Mouse (Mus musculus) ES-Bruce4 (cell line): ENCODE measurements around the gene Nck1. TPM values are rescaled to one million over a fixed set of nuclear protein-coding genes. Genes with fewer than 3 reads are reported as not detected.
A peak's percentile ranks its signal among the peaks of the same experiment; 100 is the strongest.

ENCODE experiments used
- H3K27ac ChIP-seq: 2 replicates; pipeline ENCODE4 v1.5.1; 2012; ENCODE audit warnings: low read length, inconsistent platforms; ENCODE audit not compliant: insufficient read depth
- H3K27me3 ChIP-seq: 2 replicates; pipeline ENCODE4 v1.6.1; 2012; ENCODE audit warnings: mild to moderate bottlenecking, low read length, inconsistent platforms; ENCODE audit not compliant: control insufficient read depth, poor library complexity, insufficient read depth, severe bottlenecking
- H3K36me3 ChIP-seq: 2 replicates; pipeline ENCODE4 v1.6.1; 2012; ENCODE audit warnings: inconsistent platforms, mild to moderate bottlenecking, low read length, moderate library complexity; ENCODE audit not compliant: control insufficient read depth, poor library complexity, insufficient read depth, severe bottlenecking
- H3K4me1 ChIP-seq: one replicate; pipeline ENCODE4 v1.8.1; 2011; ENCODE audit warnings: low read length; ENCODE audit not compliant: control insufficient read depth, insufficient read depth
- H3K4me3 ChIP-seq: 2 replicates; pipeline ENCODE4 v1.5.1; 2011; ENCODE audit warnings: low read depth, mild to moderate bottlenecking, low read length
- H3K9ac ChIP-seq: 2 replicates; pipeline ENCODE4 v1.6.1; 2012; ENCODE audit warnings: low read depth, mild to moderate bottlenecking, inconsistent platforms; ENCODE audit not compliant: poor library complexity, severe bottlenecking
- H3K9me3 ChIP-seq: replicated peaks from 2 replicates; pipeline ENCODE4 v1.6.1; 2012; ENCODE audit warnings: mild to moderate bottlenecking, low read length, inconsistent platforms; ENCODE audit not compliant: control insufficient read depth, poor library complexity, insufficient read depth, severe bottlenecking
- CTCF ChIP-seq: IDR thresholded peaks from one replicate; pipeline ENCODE4 v1.8.1; 2011; ENCODE audit warnings: low read depth, low read length
- EP300 ChIP-seq: IDR thresholded peaks from 2 replicates; pipeline ENCODE4 v1.6.1; 2011; ENCODE audit warnings: low read depth, low read length; ENCODE audit not compliant: insufficient read depth
- POLR2A ChIP-seq: IDR thresholded peaks from one replicate; pipeline ENCODE4 v1.8.1; 2011; ENCODE audit warnings: low read length; ENCODE audit not compliant: insufficient read depth
- polyA plus RNA-seq: library from polyadenylated mRNA; stranded (reverse); fragments of >200 nt; gene quantifications from 2 replicates; pipeline ENCODE4 v1.2.4, GENCODE M21; 2011; ENCODE audit warnings: low read depth; ENCODE audit not compliant: missing spikeins, insufficient read depth, insufficient read length

Nck1 gene
- polyA plus RNA-seq, 1 experiment: 60.1 TPM

- no peak overlapping the region for H3K9ac ChIP-seq
- TF ChIP-seq POLR2A (no peak), CTCF (no peak), EP300 (no peak)
- H3K27ac ChIP-seq: no peak overlapping the region
- 0 out of 2 replicates have a peak overlapping the region, but pooled peaks have one; percentile 0 for H3K4me3 ChIP-seq
- no peaks in the 10 kb centered on the region for H3K9me3 ChIP-seq
- peaks cover 4% of the 10 kb centered on the region for H3K4me1 ChIP-seq
- no peaks in the 10 kb centered on the region; the same call in 1 of the 2 replicates for H3K27me3 ChIP-seq
- H3K36me3 ChIP-seq: no peaks in the 10 kb centered on the region
Observed at GRCm38 (mm10) chr9:100580196-100580740, 34.3 kb upstream of the Nck1 start.

- TF ChIP-seq POLR2A (no peak), EP300 (no peak), CTCF (no peak)
- Histone ChIP-seq H3K9me3 (no peaks in the 10 kb centered on the region), H3K4me1 (no peaks in the 10 kb centered on the region), H3K9ac (no peak overlapping the region), H3K27me3 (peaks cover 3% of the 10 kb centered on the region; the same call in 1 of the 2 replicates), H3K4me3 (no peak overlapping the region), H3K36me3 (no peaks in the 10 kb centered on the region), H3K27ac (no peak overlapping the region)
Observed at GRCm38 (mm10) chr9:100573942-100574341, 28.0 kb upstream of the Nck1 start.

- TF ChIP-seq EP300 (no peak), CTCF (no peak), POLR2A (no peak)
- no peaks in the 10 kb centered on the region for H3K9me3 ChIP-seq
- no peak overlapping the region for H3K9ac ChIP-seq
- H3K36me3 ChIP-seq: no peaks in the 10 kb centered on the region
- H3K27me3 ChIP-seq: peaks cover 3% of the 10 kb centered on the region; the same call in 1 of the 2 replicates
- no peaks in the 10 kb centered on the region for H3K4me1 ChIP-seq
- no peak overlapping the region for H3K4me3 ChIP-seq
- H3K27ac ChIP-seq: no peak overlapping the region
Observed at GRCm38 (mm10) chr9:100573300-100573699, 27.4 kb upstream of the Nck1 start.

DNA sequence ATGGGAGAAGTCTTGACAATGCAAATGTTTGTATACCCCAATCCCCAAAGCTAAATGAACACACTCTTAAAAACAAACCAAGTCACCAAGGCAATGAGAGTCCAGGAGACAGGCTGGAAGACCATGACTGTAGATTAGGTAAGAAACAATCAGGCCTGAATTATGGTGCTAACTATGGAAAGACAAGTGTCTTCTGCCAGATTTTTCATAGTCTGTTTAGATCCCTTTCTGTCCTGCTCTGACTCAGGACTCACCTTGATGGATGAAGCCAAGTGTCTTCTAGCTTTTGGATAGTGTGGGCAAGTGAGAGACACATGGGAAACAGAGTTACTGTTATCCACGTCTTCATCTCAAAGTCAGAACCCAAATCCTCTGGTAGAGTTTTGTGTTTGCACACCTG lies 25.6 kb upstream of the Nck1 start:
- Histone ChIP-seq H3K36me3 (no peaks in the 10 kb centered on the region), H3K27ac (no peak overlapping the region), H3K27me3 (peaks cover 3% of the 10 kb centered on the region; the same call in 1 of the 2 replicates), H3K4me1 (no peaks in the 10 kb centered on the region), H3K9me3 (no peaks in the 10 kb centered on the region), H3K4me3 (no peak overlapping the region), H3K9ac (0 out of 2 replicates have a peak overlapping the region, but pooled peaks have one; percentile 51)
- TF ChIP-seq POLR2A (no peak), CTCF (no peak), EP300 (no peak)

DNA sequence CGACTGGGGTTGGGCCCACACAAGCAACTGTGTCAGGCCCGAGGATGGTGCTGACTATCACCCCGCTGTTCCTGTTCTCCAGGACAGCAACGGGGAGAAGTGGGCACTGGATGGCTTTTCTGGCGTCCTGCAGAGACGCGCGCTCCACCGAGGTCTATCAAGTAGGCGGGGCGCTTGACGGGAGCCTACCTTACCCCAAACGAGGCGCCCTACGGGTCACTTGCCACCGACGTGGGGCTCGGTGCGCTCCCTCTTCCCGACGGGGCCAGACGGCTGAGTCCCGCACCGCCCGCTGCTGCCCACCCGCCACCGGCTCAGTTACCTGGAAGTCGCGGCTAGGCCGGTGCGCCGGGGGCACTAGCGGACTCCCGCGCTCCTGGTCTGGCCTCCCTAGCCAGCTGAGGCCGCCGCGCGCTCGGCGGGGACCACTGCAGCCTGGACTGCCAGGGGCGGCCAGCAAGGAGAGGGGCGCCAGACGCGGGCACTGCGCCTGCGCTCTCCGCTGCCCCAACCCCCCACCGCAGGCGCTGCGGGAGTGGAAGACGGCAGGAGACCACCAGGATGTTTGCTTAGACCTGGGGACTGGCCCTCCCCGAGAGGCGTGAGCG lies 24.8 kb upstream of the Nck1 start, which contains the start of gene Slc35g2:
TSS of gene Slc35g2 (minus strand) at position 465 of the 608 bp plus-strand sequence.
- TF ChIP-seq CTCF: no peak
- no peak for TF ChIP-seq POLR2A
- TF ChIP-seq EP300: no peak
- H3K36me3 ChIP-seq: no peaks in the 10 kb centered on the region
- no peaks in the 10 kb centered on the region for H3K4me1 ChIP-seq
- H3K9me3 ChIP-seq: no peaks in the 10 kb centered on the region
- H3K9ac ChIP-seq: peak within 1 kb of the TSS; percentile 51
- peaks cover 3% of the 10 kb centered on the region; the same call in 1 of the 2 replicates for H3K27me3 ChIP-seq
- no peak within 1 kb of the TSS for H3K27ac ChIP-seq
- H3K4me3 ChIP-seq: peak within 1 kb of the TSS; percentile 85

DNA sequence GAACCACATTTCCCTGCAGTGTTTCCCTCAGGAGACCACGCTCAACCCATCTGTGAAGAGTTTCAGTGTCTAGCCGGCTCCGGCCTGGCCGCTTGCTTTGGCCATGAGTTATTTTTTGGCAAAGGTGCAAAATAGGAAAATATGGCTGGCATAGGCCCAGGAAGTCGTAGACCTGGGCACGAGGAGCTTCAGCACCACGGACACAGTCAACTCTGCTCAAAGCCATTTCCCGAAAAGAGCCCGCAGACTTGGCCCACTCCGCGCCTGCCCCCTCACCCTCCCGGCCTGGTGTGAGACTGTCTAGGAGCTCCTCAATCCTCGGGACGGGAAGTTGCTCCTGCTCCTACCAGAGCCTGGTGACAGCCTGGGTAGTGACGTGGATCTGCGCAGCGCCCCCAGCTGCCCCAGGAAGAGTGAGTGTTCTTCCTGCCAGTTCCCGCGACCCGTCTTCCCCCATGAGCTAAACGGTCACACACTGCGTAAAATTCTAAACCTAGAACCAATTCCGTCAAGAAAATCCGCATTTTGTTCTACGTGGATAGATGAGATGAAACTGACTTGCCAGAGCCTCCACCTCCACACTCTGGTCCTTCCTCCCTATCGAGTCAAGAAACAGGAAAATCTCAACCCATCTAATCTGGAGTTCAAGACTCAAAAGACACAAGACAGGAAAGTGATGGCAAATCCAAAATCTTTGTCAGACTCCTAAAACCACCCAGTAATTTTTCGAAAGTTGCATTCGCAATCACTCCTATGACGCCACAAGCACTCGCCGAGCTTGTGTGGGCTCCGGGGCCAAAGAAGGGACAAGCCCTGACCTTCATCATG lies 24.1 kb upstream of the Nck1 start:
- no peak overlapping the region for H3K27ac ChIP-seq
- H3K4me3 ChIP-seq: peak overlapping the region; percentile 85
- no peaks in the 10 kb centered on the region for H3K36me3 ChIP-seq
- H3K9me3 ChIP-seq: no peaks in the 10 kb centered on the region
- H3K27me3 ChIP-seq: peaks cover 3% of the 10 kb centered on the region; the same call in 1 of the 2 replicates
- H3K9ac ChIP-seq: peak overlapping the region; percentile 51; the same call in 1 of the 2 replicates
- TF ChIP-seq CTCF (peak; percentile 10), POLR2A (no peak), EP300 (no peak)
- no peaks in the 10 kb centered on the region for H3K4me1 ChIP-seq
